Mouse (Mus musculus) cerebellum, adult 9-11 months (tissue): ENCODE measurements around the gene Slc51a.

Experiments
- DNase-seq: peaks from one replicate; pipeline ENCODE4 v3.0.0; 2022

Slc51a gene

GRCm38 (mm10) chr16:32427506-32427905 is 60.2 kb downstream of the Slc51a start:
- DNase-seq, result no peak
